Comparison of ENCODE assay signal across 10 mouse cellular contexts in the genomic region with DNA sequence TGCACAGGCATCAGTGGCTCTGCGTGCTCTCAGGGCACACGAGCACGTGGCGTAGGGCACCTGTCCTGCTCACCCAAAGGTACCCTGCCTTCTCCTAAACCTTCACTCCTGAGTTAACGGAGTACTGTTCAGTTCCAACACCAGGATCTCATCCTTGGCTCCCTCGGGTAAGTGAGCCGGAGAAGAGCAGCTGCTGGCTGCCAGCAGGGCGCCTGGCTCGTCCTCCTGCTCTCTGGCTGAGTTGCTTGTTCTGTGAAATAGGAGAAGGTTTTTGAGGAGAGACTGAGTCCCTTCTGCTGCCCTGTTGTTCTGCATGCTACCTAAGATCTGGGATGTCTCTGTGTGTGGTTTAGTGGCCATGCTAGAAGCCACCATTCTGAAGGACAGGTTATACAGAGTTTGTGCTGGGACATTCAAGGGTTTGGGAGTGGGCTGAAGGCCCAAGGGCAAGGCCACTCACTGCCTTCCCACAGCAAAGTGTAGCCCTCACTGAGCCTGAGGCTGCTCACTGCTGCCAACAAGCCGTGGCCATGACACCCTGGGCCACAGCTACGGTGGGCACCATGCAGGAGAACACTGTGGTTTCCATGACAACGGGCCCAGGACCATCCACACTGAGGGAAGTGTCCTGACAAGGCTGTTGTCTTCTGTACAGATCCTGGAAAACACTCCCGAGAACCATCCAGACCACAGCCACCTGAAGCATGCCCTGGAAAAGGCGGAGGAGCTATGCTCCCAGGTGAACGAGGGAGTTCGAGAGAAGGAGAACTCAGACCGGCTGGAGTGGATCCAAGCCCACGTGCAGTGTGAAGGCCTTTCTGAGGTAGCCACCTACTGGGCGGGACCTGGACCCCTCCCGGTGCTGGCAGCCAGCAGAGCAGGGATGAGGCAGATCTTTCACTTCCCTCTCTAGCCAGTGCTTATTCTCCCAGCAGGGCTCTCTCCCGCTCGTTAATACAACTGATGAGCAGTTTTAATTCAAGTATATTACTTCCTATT.
DNase-seq lines count a peak whose midpoint lies in the region; ATAC-seq lines count a peak whose summit lies in the region.
"Had no signal": no experiment of that assay in that cellular context is flagged by ENCODE, and none has a peak within 500 bp of the region (broad histone marks: within the 10 kb centered on the region; RNA-seq: fewer than 3 reads in every experiment).

No protein-coding gene starts in this region.

- H3K4me1 ChIP-seq in lung, embryonic 16.5 days (replicated peaks; ENCODE audit: control insufficient read depth, insufficient read depth, low read length), result no peaks in the 10 kb centered on the region
- peaks cover 15% of the 10 kb centered on the region; the same call in 1 of the 2 replicates for H3K4me1 ChIP-seq in hindbrain, embryonic 14.5 days (replicated peaks; ENCODE audit: control insufficient read depth, insufficient read depth, low read length)

- H3K9me3 ChIP-seq in lung, embryonic 16.5 days (ENCODE audit: control insufficient read depth, low read length), result no peaks in the 10 kb centered on the region
- H3K9me3 ChIP-seq in hindbrain, embryonic 14.5 days (ENCODE audit: control insufficient read depth, low read length), result no peaks in the 10 kb centered on the region

- H3K36me3 ChIP-seq in lung, embryonic 16.5 days (ENCODE audit: control insufficient read depth, insufficient read depth, low read length), result no peaks in the 10 kb centered on the region
- H3K36me3 ChIP-seq in hindbrain, embryonic 14.5 days (replicated peaks; ENCODE audit: control insufficient read depth, insufficient read depth), result peaks cover 79% of the 10 kb centered on the region

- no peak overlapping the region for H3K4me3 ChIP-seq in lung, embryonic 16.5 days (ENCODE audit: low read length)
- no peak overlapping the region for H3K4me3 ChIP-seq in hindbrain, embryonic 14.5 days (replicated peaks; ENCODE audit: low read length)
- H3K4me3 ChIP-seq: erythroblast, embryonic 14.5 days had no signal

- no peaks in the 10 kb centered on the region for H3K27me3 ChIP-seq in lung, embryonic 16.5 days (ENCODE audit: control insufficient read depth, insufficient read depth, low read depth, low read length)
- no peaks in the 10 kb centered on the region for H3K27me3 ChIP-seq in hindbrain, embryonic 14.5 days (ENCODE audit: control insufficient read depth, insufficient read depth, low read length)

- peak; percentile 45; the same call in 1 of the 2 replicates for ATAC-seq in lung, embryonic 16.5 days (ENCODE audit: low read depth)
- ATAC-seq in hindbrain, embryonic 14.5 days (ENCODE audit: low FRiP score), result peak; percentile 14; the same call in 1 of the 2 replicates
- ATAC-seq in neutrophil, adult 5-6 weeks (ENCODE audit: extremely low read depth, insufficient number of reproducible peaks, low FRiP score, poor library complexity, severe bottlenecking), result peak; percentile 13; the same call in 1 of the 2 replicates

- no peak overlapping the region for H3K9ac ChIP-seq in lung, embryonic 16.5 days (ENCODE audit: low read length)
- H3K9ac ChIP-seq in hindbrain, embryonic 14.5 days, result no peak overlapping the region

- H3K4me2 ChIP-seq in lung, embryonic 16.5 days (ENCODE audit: low read depth, low read length), result no peak overlapping the region
- H3K4me2 ChIP-seq in hindbrain, embryonic 14.5 days (replicated peaks), result no peak overlapping the region

- no peak for DNase-seq in lung, postnatal 4 days
- DNase-seq in cerebellum, postnatal 36 days, result peak; percentile 58 to 68
- no peak for DNase-seq in hindbrain, embryonic 14.5 days (ENCODE audit: low spot score)
- no peak for DNase-seq in heart, postnatal 4 days
- DNase-seq in thymus, postnatal 14 days, result no peak
- no peak for DNase-seq in embryo, embryonic 10 days (ENCODE audit: low spot score)
- DNase-seq: thymus, adult 2 months had no signal

- no peak overlapping the region for H3K27ac ChIP-seq in lung, embryonic 16.5 days (ENCODE audit: low read length)
- peak overlapping the region; percentile 9; the same call in 1 of the 2 replicates for H3K27ac ChIP-seq in hindbrain, embryonic 14.5 days

- 47% methylated on average over 22 of the region's 22 CpGs for WGBS in lung, embryonic 16.5 days
- WGBS in hindbrain, embryonic 14.5 days, result 49% methylated on average over 22 of the region's 22 CpGs

Comparison
In these comparisons a context has a peak if more than half of its experiments do, and no peak if none do; other contexts are left out.
1. DNase-seq: peak in cerebellum, postnatal 36 days (2 of 2); none in lung, postnatal 4 days (0 of 2), hindbrain, embryonic 14.5 days (single experiment), heart, postnatal 4 days (single experiment), thymus, postnatal 14 days (single experiment) and embryo, embryonic 10 days (single experiment).
2. Peak in every context shown above with its lines, with median percentiles within 50 percentile points of each other: ATAC-seq.